In the genomic region with DNA sequence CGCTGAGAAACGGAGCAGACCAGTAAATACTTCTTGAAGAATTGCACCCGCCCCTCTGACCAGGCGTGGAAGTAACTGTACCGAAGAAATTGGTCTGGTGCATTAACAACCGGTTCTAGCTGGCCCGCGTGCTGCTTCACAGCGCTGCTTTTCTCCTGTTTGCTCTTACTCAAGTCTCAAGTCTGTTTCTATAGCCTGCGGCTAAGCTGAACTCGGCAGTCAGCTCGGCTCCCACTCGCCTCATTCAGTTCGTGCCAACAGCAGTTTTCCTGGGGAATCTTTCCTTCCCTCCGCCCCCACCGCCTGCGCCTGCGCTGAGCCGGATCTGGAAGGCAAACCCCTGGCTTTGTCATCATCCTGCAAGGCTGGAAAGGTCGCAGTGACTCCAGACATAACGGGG, we compare ENCODE assay signal across 8 mouse cellular contexts. TPM values are rescaled to one million over a fixed set of nuclear protein-coding genes. Genes with fewer than 3 reads are reported as not detected.
A peak's percentile ranks its signal among the peaks of the same experiment; 100 is the strongest.
DNase-seq lines count a peak whose midpoint lies in the region; ATAC-seq and TF ChIP-seq lines count a peak whose summit lies in the region.

No protein-coding gene starts in this region.

- peak overlapping the region; percentile 7; the same call in 1 of the 2 replicates for H3K9ac ChIP-seq in hindbrain, embryonic 14.5 days

- peak; percentile 87 for DNase-seq in ES-CJ7 (ENCODE audit: low read depth, low spot score)
- DNase-seq in cerebellum, postnatal 4 days (ENCODE audit: low spot score in 2 of 2): peak; percentile 48 to 67
- DNase-seq in gastrocnemius, adult 2 months: peak; percentile 68
- peak; percentile 73 for DNase-seq in hindbrain, embryonic 14.5 days (ENCODE audit: low spot score)
- DNase-seq in left cerebral cortex, adult 2 months (ENCODE audit: extremely low spot score in 1 of 2, low spot score in 2 of 2): peak; percentile 80 to 81
- DNase-seq in lung, postnatal 4 days: peak; percentile 57 to 68
- peak; percentile 12 for DNase-seq in skeletal muscle tissue, adult 2 months (ENCODE audit: low read depth, low spot score)
- no peak for DNase-seq in thymus, postnatal 10 days (ENCODE audit: low spot score in 2 of 2)

- ATAC-seq in hindbrain, embryonic 14.5 days (ENCODE audit: low FRiP score): peak; percentile 69

- H3K27me3 ChIP-seq in hindbrain, embryonic 14.5 days (ENCODE audit: control insufficient read depth, insufficient read depth, low read length): no peaks in the 10 kb centered on the region

- H3K9me3 ChIP-seq in hindbrain, embryonic 14.5 days (ENCODE audit: control insufficient read depth, low read length): no peaks in the 10 kb centered on the region

- 27% methylated on average over 21 of the region's 21 CpGs for WGBS in hindbrain, embryonic 14.5 days

- TF ChIP-seq CTCF in gastrocnemius, adult 2 months (IDR thresholded peaks at IDR 0.05): no peak
- no peak for TF ChIP-seq CTCF in left cerebral cortex, adult 2 months (IDR thresholded peaks at IDR 0.05)

- H3K4me3 ChIP-seq in gastrocnemius, adult 2 months: peak overlapping the region; percentile 69
- 0 out of 2 replicates have a peak overlapping the region, but pooled peaks have one; percentile 2 for H3K4me3 ChIP-seq in hindbrain, embryonic 14.5 days (replicated peaks; ENCODE audit: low read length)
- peak overlapping the region; percentile 2 for H3K4me3 ChIP-seq in left cerebral cortex, adult 2 months

- H3K4me1 ChIP-seq in hindbrain, embryonic 14.5 days (replicated peaks; ENCODE audit: control insufficient read depth, insufficient read depth, low read length): peaks cover 21% of the 10 kb centered on the region

- H3K4me2 ChIP-seq in hindbrain, embryonic 14.5 days (replicated peaks): peak overlapping the region; percentile 48

- H3K27ac ChIP-seq in gastrocnemius, adult 2 months: no peak overlapping the region
- H3K27ac ChIP-seq in hindbrain, embryonic 14.5 days: 0 out of 2 replicates have a peak overlapping the region, but pooled peaks have one; percentile 58
- no peak overlapping the region for H3K27ac ChIP-seq in left cerebral cortex, adult 2 months

- no peaks in the 10 kb centered on the region for H3K36me3 ChIP-seq in hindbrain, embryonic 14.5 days (replicated peaks; ENCODE audit: control insufficient read depth, insufficient read depth)

- intact Hi-C loops in gastrocnemius, adult 2 months (cut with DNase I): no loop called here
- intact Hi-C loops in left cerebral cortex, adult 2 months (cut with DNase I): loop anchor here (1.0 kb wide), 1 partner anchor 25 kb away; no protein-coding TSS in a partner anchor

RNA-seq across cellular contexts. Expression of gene Bcl9, which starts 14.3 kb away (rescaled TPM):
- total RNA-seq in gastrocnemius, adult 2 months (2021): 1 to 10 TPM; 3.0 to 3.9 TPM
- polyA plus RNA-seq in hindbrain, embryonic 14.5 days (2014; fragmentation: Nextera tagmentation; extraction: Ambion mirVana): 51.8 and 62.3 TPM in 2 replicates
- 10 to 100 TPM; 55.3 to 60.0 TPM for total RNA-seq in left cerebral cortex, adult 2 months (2021)

Comparison
In these comparisons a context has a peak if more than half of its experiments do, and no peak if none do; other contexts are left out.
1. DNase-seq: peak in ES-CJ7 (single experiment), cerebellum, postnatal 4 days (2 of 2), gastrocnemius, adult 2 months (single experiment), hindbrain, embryonic 14.5 days (single experiment), left cerebral cortex, adult 2 months (2 of 2), lung, postnatal 4 days (2 of 2) and skeletal muscle tissue, adult 2 months (single experiment); none in thymus, postnatal 10 days (0 of 2).
2. H3K4me3 ChIP-seq: peak in every context shown above with its lines; median percentile 69 in gastrocnemius, adult 2 months; 2 in hindbrain, embryonic 14.5 days; 2 in left cerebral cortex, adult 2 months.
3. RNA of gene Bcl9, which starts 14.3 kb away (total RNA-seq): 55.3 to 60.0 TPM in left cerebral cortex, adult 2 months; 3.0 to 3.9 TPM in gastrocnemius, adult 2 months; every median in the first group is over 10 times any median in the second.